Mouse (Mus musculus) CD8-positive naive resting alpha-beta T cell, adult 2 months (primary cell): ENCODE measurements around the gene Tmem42.

Source experiments
- DNase-seq, 2 experiments: peaks; one replicate each; pipeline ENCODE4 v3.0.0; 2022; ENCODE audit warnings: low read depth in 2 of 2, low spot score in 2 of 2

Gene Tmem42

DNA sequence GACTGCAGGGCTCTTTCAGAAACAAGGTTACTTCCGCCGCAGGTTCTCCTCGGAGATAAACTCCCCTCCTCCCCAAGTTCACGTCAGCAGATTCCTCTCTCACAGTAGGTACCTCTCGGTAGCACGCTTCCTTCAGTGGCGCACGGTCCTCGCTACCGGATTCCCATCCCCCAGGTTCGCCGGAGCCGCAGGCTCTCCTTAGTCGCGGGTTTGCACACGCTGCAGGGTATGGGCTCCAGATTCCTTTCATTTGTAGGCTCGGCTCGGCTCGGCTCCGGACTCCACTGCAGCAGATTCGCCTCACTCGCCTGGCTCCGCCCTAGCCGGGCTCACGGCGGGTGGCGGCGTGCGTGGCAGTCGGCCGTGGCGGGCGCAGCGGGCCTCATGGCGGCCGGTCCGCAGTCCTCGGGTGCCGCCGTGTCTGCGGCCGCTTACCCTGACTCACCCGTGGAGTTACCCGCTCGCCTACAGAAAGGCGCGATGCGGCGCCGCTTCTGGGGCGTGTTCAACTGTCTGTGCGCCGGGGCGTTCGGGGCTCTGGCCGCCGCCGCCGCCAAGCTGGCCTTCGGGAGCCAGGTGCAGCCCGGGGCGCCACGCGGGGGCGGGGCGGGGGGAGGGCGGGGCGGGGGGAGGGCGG lies at the start of gene Tmem42:
Tmem42 (plus strand) TSS at position 332 of the 637 bp plus-strand sequence.
- DNase-seq: peak; percentile 79 to 84

DNA sequence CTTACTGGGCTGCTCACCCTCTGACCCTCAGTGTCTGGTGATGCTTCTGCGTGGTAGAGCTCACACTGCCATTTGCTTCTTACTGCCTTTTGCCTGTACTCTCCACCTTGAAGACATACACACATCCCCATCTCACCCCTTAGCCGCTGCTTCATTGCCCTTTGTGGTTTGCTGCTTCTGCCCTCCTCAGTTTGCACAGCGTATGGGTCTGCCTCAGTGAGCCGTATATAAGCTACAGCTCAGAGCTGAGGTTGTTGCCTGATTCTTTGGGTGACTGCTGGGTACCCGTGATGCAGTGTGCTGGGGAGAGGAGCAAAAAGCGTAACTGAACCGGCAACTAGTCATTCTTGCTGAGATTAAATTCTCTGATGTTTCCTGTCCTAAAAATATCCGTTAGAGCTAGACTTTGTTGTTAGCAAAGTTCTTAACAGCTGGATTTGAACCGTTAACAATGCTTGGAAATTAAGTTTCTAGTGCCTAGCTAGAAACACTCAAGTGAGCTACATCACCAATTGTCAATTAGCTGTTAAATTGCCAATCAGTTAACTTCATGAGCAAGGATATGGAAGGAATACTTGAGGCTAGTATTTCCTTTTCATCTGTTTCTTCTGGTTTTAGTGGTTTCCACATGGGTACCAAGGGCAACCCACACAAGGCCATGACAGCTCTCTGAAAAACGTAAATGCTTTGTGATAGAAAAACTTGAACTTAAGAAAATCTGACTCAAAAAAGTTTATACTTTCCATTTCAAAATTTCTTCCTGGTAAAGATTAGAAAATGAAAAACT lies 22.5 kb upstream of the Tmem42 start:
- DNase-seq: no peak

DNA sequence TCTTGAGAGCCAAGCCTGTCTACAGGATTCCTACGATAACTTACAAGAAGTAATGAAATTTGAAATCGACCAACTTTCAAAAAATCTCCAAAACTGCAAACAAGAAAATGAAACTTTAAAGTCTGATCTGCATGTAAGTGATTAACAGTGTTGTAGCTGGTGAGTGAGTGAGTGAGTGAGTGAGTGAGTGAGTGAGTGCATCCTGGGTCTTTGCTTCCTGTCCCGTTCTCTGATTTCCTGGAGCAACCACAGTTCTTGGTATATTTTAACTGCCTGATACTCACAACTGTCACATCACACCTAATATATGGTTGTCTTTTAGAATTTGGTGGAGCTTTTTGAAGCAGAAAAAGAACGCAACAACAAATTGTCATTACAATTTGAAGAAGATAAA lies 21.9 kb upstream of the Tmem42 start:
- DNase-seq: no peak

DNA sequence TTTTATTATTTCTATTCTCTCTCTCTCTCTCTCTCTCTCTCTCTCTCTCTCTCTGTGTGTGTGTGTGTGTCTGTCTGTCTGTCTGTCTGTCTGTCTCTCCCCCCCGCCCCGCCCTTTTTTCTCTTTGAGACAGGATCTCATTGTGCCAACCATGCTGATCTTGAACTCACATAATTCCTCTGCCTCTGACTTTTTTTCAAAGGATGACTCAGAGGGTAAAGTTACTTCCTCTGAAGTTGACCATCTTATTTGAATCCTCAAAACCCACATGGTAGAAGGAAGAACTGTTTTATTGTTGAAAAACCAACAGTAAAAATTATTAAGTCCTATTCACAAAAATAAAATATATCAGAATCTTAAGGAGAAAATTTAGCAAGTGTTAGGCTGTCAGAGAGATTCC lies 16.4 kb upstream of the Tmem42 start:
- no peak for DNase-seq

DNA sequence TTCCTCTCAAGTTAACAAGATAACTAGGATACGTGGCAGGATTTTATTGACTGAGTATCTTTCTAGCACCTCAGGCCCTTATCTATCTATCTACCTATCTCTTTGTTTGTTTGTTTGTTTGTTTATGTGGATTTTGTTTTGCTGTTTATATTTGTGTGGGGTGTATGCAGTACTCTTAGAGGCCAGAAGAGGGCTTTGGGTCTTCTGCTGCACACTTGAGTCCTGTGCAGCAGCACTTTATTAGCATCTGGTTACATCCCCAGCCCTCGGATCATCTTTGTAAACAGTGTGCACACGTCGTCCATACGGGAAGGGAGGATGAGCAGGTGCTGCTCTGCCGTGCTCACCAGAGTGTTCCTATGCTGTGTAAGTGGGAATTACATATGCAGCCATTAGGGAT lies 15.1 kb upstream of the Tmem42 start:
- no peak for DNase-seq

DNA sequence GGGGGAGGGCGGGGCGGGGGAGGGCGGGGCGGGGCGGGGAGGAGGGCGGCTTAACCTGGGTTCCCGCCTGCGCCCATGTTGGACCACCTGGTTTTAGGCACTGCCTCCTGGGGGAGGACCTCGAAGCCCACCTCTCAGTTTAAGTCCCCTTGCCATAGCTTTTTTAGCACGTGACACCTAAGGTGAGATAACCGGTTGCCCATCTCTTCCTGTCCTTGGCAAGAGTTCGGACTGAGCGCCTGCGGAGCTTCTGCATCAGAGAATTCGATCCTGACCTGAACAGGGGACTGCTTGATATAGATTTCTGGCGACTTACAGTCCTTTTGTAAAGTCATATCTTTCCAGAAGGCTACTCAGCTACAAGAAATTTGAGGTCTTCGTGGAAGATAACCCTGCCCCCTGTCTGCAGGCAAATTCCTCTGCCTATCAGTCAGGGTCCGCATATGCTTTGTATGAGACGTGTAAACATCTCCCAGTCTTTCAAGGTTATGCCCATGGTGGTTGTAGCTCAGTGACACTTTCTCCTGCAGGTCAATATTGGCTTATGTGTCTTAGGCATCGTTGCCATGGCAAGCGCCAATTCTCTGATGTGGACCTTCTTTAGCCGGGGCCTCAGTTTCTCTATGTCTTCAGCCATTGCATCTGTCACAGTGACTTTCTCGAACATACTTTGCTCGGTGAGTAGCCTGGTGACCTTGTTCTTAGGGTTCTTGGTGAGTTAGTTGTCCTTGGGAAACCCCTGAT lies 682 bp downstream of the Tmem42 start:
- peak in 1 of 2 experiments; percentile 24 for DNase-seq

DNA sequence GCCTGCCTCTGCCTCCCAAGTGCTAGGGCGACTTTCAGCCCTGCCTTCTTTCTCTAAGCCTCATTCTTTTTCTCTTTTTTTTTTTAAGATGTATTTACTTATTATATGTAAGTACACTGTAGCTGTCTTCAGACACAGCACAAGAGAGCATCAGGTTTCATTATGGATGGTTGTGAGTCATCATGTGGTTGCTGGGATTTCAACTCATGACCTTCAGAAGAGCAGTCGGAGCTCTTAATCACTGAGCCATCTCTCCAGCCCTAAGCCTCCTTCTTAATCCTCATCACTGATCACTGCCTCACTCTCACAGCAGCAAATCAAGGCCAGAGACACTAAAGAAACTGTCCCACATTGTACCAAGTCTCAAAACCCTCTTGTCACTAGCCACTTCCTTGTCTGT lies 3.1 kb downstream of the Tmem42 start:
- no peak for DNase-seq

DNA sequence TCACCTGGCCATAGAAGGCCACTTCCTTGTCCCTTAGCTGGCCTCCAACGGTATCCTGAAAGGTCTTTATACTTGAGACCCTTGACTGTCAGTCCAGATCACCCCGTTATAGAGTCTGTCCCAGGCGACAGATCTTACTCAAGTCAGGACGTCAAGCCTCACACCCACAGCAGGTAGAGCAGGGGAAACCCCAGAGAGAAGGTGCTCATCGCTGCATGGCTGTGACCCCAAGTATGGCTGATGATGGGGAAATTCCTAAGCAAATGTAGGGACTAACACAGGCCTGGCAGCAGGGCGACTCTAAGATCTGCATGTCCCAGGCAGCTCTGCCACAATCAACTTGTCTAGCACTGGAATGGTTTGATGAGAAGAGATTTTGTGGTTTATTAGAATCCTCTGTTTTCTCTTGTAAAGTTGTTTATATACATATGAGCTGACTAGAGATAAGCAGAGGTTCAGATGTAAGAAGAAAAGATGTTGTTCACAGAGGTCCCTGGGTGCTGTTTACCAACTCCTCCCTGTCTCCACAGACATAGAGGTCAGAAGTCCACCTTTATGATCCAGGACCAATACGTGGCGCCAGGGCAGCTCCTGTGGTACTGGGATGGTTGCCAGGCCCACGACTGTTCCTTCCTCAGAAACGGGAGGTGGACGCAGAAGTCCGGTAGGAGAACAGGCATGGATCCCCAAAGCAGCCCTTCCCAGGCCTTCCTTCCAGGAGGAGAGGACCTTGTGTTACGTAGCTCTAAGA lies 10.5 kb downstream of the Tmem42 start:
- no peak for DNase-seq

DNA sequence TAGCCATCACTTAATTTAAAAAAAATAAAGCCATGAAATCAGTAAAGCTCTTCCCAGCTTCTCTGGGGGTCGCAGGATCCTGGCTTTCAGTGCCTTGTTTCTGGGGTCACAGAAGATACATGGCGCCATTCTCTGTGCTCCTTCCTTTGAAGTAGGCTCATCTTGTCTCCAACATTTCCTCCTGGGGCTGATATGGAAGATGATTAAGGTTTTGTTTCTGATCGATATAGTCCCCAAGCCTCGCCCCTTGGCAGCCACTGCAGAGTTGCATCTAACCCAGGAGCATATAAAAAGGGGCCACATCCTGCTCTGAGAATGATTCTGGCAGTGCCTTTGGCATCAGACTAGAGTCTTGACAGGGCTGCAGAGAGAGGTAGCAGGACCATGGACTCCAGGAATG lies 13.3 kb downstream of the Tmem42 start, which contains the start of gene Tgm4:
Tgm4 (plus strand) TSS at position 301 of the 400 bp plus-strand sequence.
- no peak for DNase-seq

DNA sequence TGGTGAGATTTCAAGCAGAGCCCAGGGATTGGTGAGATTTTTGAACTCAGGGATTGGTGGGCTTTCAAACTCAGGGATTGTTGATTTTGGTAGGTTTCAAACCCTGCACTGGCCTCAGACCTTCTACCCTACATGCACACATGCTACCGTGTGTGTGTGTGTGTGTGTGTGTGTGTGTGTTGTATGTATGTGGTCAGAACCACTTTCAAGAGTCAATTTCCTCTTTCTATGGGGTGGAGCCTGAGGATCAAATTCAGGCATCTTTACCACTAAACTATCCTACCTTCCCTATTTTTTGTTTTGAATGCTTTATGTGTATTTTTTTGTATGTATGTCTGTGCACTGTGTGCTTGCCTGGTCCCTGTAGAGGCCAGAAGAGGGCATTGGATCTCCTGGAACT lies 26.5 kb downstream of the Tmem42 start:
- no peak for DNase-seq

DNA sequence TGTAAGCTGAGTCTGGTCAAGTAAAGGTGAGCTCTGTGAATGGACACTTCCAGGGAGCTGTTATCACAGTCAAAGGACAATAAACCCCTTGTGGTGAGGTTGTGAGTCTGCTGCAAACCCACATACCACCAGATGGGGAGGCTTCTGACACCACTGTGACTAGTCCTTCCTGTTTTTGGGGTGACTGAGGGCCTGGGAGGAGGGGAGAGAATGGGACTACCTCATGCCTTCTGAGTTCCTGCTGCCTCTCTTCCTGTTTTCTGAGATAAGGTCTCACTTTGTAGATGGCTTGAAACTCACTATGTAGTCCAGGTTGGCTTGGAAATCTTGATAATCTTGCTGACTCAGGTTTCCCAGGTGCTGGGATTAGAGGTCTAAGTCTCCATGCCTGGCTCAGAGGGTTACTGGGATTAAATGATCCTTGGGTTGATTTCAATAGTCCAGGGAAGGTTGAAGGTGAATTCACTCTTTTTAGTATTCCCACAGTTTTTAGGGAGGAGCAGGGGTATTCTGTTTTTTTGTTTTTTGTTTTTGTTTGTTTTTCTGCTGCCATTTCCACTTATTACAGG lies 37.7 kb downstream of the Tmem42 start:
- DNase-seq: peak; percentile 51 to 64

DNA sequence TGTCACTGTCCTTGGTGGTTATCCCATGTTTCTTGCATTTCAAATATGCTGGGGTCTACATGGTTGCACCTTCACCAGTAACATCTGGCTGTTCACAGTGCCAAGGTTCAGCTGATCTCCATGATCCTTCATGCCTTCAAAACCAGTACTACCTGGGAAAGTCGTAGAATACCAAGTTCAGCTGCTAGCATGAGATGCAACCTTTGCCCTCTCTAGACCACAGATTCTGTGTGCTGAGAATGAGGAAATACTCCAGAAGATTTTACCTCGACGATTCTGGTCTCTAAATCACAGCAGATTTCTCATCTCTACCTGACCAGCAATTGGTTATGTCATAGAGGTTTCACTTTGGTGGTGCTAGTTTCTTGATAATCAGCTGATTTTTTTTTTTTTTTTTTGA lies 39.0 kb downstream of the Tmem42 start:
- no peak for DNase-seq
